Mouse (Mus musculus) T-cell, adult 2 months (primary cell): Measurements from ENCODE around the gene Hdac10.

Experiments
- DNase-seq: peaks from one replicate; pipeline ENCODE4 v3.0.0; 2022; ENCODE audit warnings: low spot score

Gene Hdac10

DNA sequence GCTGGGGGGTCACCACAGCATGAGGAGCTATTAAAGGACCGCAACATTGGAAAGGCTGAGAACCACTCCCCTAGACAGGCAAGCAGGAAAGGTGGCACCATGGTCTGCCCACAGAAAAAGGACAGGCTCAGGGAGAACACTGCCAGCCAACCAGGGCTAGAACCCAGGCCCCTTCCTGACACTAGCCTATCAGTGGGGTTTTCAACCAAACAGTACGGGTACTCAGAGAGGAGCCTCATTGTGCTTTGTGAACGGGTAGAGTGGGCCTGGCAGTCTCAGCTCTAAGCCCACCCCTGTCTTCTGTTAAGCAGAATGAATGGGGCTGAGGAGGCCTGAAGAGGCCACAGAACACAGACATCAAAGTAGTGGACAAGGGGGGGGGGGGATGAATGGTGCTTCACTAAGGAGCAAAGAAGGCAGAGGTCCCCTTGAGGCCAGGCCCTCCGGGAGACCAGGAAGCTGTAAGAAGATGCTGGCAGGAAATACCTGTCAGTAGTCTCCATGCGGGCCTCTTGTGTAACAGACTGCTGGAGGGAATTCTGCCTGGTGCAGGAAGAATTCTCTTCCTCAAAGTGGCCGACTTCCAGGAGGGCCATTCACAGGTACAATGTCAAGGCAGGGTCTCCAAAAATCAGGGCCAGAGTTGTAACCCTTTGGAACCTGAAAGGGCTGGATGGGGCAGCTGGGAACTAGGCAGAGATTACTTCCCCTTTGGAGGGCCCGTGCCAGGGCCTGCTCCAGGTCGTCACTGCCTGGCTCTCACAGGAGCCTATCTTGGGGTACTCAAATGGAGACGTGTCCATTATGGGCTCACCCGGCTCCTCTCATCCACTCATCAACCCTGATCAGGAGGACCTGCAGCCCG lies 53.7 kb downstream of the Hdac10 start, which contains the start of gene Trabd:
Gene Trabd (plus strand): TSS at position 512 of the 865 bp plus-strand sequence.
- DNase-seq, result no peak

DNA sequence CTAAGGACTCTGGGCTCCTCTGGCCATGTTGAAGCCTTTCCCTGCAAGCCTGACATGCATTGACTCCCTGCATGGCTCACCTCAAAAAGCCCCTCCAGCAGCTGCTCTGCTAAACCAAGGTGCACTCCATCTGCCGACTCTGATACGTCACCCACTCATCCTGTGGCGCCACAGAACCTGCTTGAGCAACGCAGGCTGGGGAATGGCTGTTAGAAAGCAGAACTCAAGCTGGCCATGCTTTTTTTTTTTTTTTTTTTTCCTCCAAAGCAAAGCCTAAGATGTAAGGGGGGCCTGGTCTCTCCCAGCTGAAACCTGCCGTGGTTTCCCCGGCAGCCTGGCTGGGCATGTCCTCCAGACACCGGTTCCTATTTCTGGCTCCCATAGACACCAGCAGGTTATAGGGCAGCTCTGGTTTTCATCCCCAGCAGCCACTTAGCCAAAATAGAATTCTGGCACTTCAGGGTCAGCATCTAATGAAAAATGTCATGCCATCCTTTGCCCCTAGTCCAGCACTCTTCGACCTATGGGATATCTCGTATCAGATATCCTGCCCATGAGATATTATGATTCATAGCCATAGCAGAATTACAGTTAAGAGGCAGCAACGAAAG lies 54.4 kb downstream of the Hdac10 start:
- DNase-seq, result no peak
